Mouse (Mus musculus): ENCODE results near the gene Syt2. TPM values are rescaled to one million over a fixed set of nuclear protein-coding genes. Genes with fewer than 3 reads are reported as not detected.
A peak's percentile ranks its signal among the peaks of the same experiment; 100 is the strongest.

Gene Syt2
- polyA plus RNA-seq, 1 experiment from 2014 or later = 0.80 TPM

GRCm38 (mm10) chr1:134737463-134737862 is 91.0 kb downstream of the Syt2 start:
- H3K27me3 ChIP-seq (ENCODE audit: control insufficient read depth, insufficient read depth, low read length) = no peaks in the 10 kb centered on the region
- H3K4me2 ChIP-seq (ENCODE audit: low read depth, low read length) = no peak overlapping the region
- 68% methylated on average over 9 of the region's 9 CpGs for WGBS
- H3K4me3 ChIP-seq (ENCODE audit: low read depth, low read length) = no peak overlapping the region
- H3K9ac ChIP-seq (replicated peaks; ENCODE audit: low read length) = no peak overlapping the region
- H3K9me3 ChIP-seq (replicated peaks; ENCODE audit: control insufficient read depth, low read length) = no peaks in the 10 kb centered on the region
- DNase-seq (ENCODE audit: low spot score) = no peak
- no peak overlapping the region for H3K27ac ChIP-seq (replicated peaks; ENCODE audit: low read depth, low read length)
- H3K36me3 ChIP-seq (replicated peaks; ENCODE audit: control insufficient read depth, insufficient read depth, low read depth, low read length) = no peaks in the 10 kb centered on the region
- no peak for ATAC-seq (replicated peaks; ENCODE audit: insufficient number of reproducible peaks, low FRiP score, low TSS enrichment, low read depth)
- H3K4me1 ChIP-seq (ENCODE audit: control insufficient read depth, insufficient read depth, low read length) = no peaks in the 10 kb centered on the region

GRCm38 (mm10) chr1:134741433-134741832 is 95.0 kb downstream of the Syt2 start:
- ATAC-seq (replicated peaks; ENCODE audit: insufficient number of reproducible peaks, low FRiP score, low TSS enrichment, low read depth) (no peak), DNase-seq (ENCODE audit: low spot score) (peak; percentile 39)
- H3K9me3 ChIP-seq (replicated peaks; ENCODE audit: control insufficient read depth, low read length) = no peaks in the 10 kb centered on the region
- H3K4me3 ChIP-seq (ENCODE audit: low read depth, low read length) = no peak overlapping the region
- H3K36me3 ChIP-seq (replicated peaks; ENCODE audit: control insufficient read depth, insufficient read depth, low read depth, low read length) = no peaks in the 10 kb centered on the region
- no peak overlapping the region for H3K27ac ChIP-seq (replicated peaks; ENCODE audit: low read depth, low read length)
- H3K9ac ChIP-seq (replicated peaks; ENCODE audit: low read length) = no peak overlapping the region
- 67% methylated on average over 6 of the region's 6 CpGs for WGBS
- no peak overlapping the region for H3K4me2 ChIP-seq (ENCODE audit: low read depth, low read length)
- H3K4me1 ChIP-seq (ENCODE audit: control insufficient read depth, insufficient read depth, low read length) = no peaks in the 10 kb centered on the region
- no peaks in the 10 kb centered on the region for H3K27me3 ChIP-seq (ENCODE audit: control insufficient read depth, insufficient read depth, low read length)

- no peak for DNase-seq (ENCODE audit: low spot score)
- no peak overlapping the region for H3K4me3 ChIP-seq (ENCODE audit: low read depth, low read length)
- H3K27ac ChIP-seq (replicated peaks; ENCODE audit: low read depth, low read length) = no peak overlapping the region
- H3K27me3 ChIP-seq (ENCODE audit: control insufficient read depth, insufficient read depth, low read length) = no peaks in the 10 kb centered on the region
- no peak overlapping the region for H3K4me2 ChIP-seq (ENCODE audit: low read depth, low read length)
- no peak overlapping the region for H3K9ac ChIP-seq (replicated peaks; ENCODE audit: low read length)
- ATAC-seq (replicated peaks; ENCODE audit: insufficient number of reproducible peaks, low FRiP score, low TSS enrichment, low read depth) = no peak
- WGBS = 76% methylated on average over 7 of the region's 7 CpGs
- no peaks in the 10 kb centered on the region for H3K4me1 ChIP-seq (ENCODE audit: control insufficient read depth, insufficient read depth, low read length)
- H3K9me3 ChIP-seq (replicated peaks; ENCODE audit: control insufficient read depth, low read length) = no peaks in the 10 kb centered on the region
- H3K36me3 ChIP-seq (replicated peaks; ENCODE audit: control insufficient read depth, insufficient read depth, low read depth, low read length) = no peaks in the 10 kb centered on the region
These were observed 95.6 kb downstream of the Syt2 start for GRCm38 (mm10) chr1:134741946-134742661.

- Histone ChIP-seq H3K4me3 (ENCODE audit: low read depth, low read length) (no peak overlapping the region), H3K9me3 (replicated peaks; ENCODE audit: control insufficient read depth, low read length) (no peaks in the 10 kb centered on the region), H3K27me3 (ENCODE audit: control insufficient read depth, insufficient read depth, low read length) (no peaks in the 10 kb centered on the region), H3K36me3 (replicated peaks; ENCODE audit: control insufficient read depth, insufficient read depth, low read depth, low read length) (no peaks in the 10 kb centered on the region), H3K4me2 (ENCODE audit: low read depth, low read length) (no peak overlapping the region), H3K4me1 (ENCODE audit: control insufficient read depth, insufficient read depth, low read length) (no peaks in the 10 kb centered on the region), H3K9ac (replicated peaks; ENCODE audit: low read length) (no peak overlapping the region), H3K27ac (replicated peaks; ENCODE audit: low read depth, low read length) (no peak overlapping the region)
- DNase-seq (ENCODE audit: low spot score) (peak; percentile 60), ATAC-seq (replicated peaks; ENCODE audit: insufficient number of reproducible peaks, low FRiP score, low TSS enrichment, low read depth) (no peak)
- 51% methylated on average over 6 of the region's 6 CpGs for WGBS
These were observed 99.2 kb downstream of the Syt2 start for GRCm38 (mm10) chr1:134745648-134746047.

GRCm38 (mm10) chr1:134747236-134748174 is 101.0 kb downstream of the Syt2 start:
- no peaks in the 10 kb centered on the region for H3K27me3 ChIP-seq (ENCODE audit: control insufficient read depth, insufficient read depth, low read length)
- peak; percentile 28 for DNase-seq (ENCODE audit: low spot score)
- 16% methylated on average over 23 of the region's 23 CpGs for WGBS
- no peak overlapping the region for H3K4me3 ChIP-seq (ENCODE audit: low read depth, low read length)
- ATAC-seq (replicated peaks; ENCODE audit: insufficient number of reproducible peaks, low FRiP score, low TSS enrichment, low read depth) = no peak
- no peaks in the 10 kb centered on the region for H3K36me3 ChIP-seq (replicated peaks; ENCODE audit: control insufficient read depth, insufficient read depth, low read depth, low read length)
- no peaks in the 10 kb centered on the region for H3K9me3 ChIP-seq (replicated peaks; ENCODE audit: control insufficient read depth, low read length)
- no peak overlapping the region for H3K4me2 ChIP-seq (ENCODE audit: low read depth, low read length)
- H3K9ac ChIP-seq (replicated peaks; ENCODE audit: low read length) = no peak overlapping the region
- H3K27ac ChIP-seq (replicated peaks; ENCODE audit: low read depth, low read length) = no peak overlapping the region
- no peaks in the 10 kb centered on the region for H3K4me1 ChIP-seq (ENCODE audit: control insufficient read depth, insufficient read depth, low read length)

GRCm38 (mm10) chr1:134749889-134750288 is 103.4 kb downstream of the Syt2 start:
- H3K9me3 ChIP-seq (replicated peaks; ENCODE audit: control insufficient read depth, low read length) = no peaks in the 10 kb centered on the region
- H3K9ac ChIP-seq (replicated peaks; ENCODE audit: low read length) = no peak overlapping the region
- no peak for DNase-seq (ENCODE audit: low spot score)
- H3K36me3 ChIP-seq (replicated peaks; ENCODE audit: control insufficient read depth, insufficient read depth, low read depth, low read length) = no peaks in the 10 kb centered on the region
- H3K4me3 ChIP-seq (ENCODE audit: low read depth, low read length) = no peak overlapping the region
- WGBS = 81% methylated on average over 7 of the region's 7 CpGs
- no peak overlapping the region for H3K4me2 ChIP-seq (ENCODE audit: low read depth, low read length)
- H3K4me1 ChIP-seq (ENCODE audit: control insufficient read depth, insufficient read depth, low read length) = peaks cover 3% of the 10 kb centered on the region; the same call in 1 of the 2 replicates
- H3K27ac ChIP-seq (replicated peaks; ENCODE audit: low read depth, low read length) = no peak overlapping the region
- H3K27me3 ChIP-seq (ENCODE audit: control insufficient read depth, insufficient read depth, low read length) = no peaks in the 10 kb centered on the region
- ATAC-seq (replicated peaks; ENCODE audit: insufficient number of reproducible peaks, low FRiP score, low TSS enrichment, low read depth) = no peak

- H3K27ac ChIP-seq (replicated peaks; ENCODE audit: low read depth, low read length) = no peak overlapping the region
- no peaks in the 10 kb centered on the region for H3K9me3 ChIP-seq (replicated peaks; ENCODE audit: control insufficient read depth, low read length)
- ATAC-seq (replicated peaks; ENCODE audit: insufficient number of reproducible peaks, low FRiP score, low TSS enrichment, low read depth) (no peak), DNase-seq (ENCODE audit: low spot score) (no peak)
- no peaks in the 10 kb centered on the region for H3K36me3 ChIP-seq (replicated peaks; ENCODE audit: control insufficient read depth, insufficient read depth, low read depth, low read length)
- no peak overlapping the region for H3K9ac ChIP-seq (replicated peaks; ENCODE audit: low read length)
- no peak overlapping the region for H3K4me2 ChIP-seq (ENCODE audit: low read depth, low read length)
- 80% methylated on average over 5 of the region's 5 CpGs for WGBS
- no peak overlapping the region for H3K4me3 ChIP-seq (ENCODE audit: low read depth, low read length)
- peaks cover 3% of the 10 kb centered on the region; the same call in 1 of the 2 replicates for H3K4me1 ChIP-seq (ENCODE audit: control insufficient read depth, insufficient read depth, low read length)
- no peaks in the 10 kb centered on the region for H3K27me3 ChIP-seq (ENCODE audit: control insufficient read depth, insufficient read depth, low read length)
These were observed 106.0 kb downstream of the Syt2 start for GRCm38 (mm10) chr1:134752447-134752846.
